Mouse (Mus musculus) small intestine, adult 2 months (tissue): ENCODE measurements around the gene Lclat1.

ENCODE experiments used
- CTCF ChIP-seq: fragments of 200-500 bp; IDR thresholded peaks from 2 replicates; pipeline ENCODE4 v1.5.1; 2012; ENCODE audit warnings: low read depth, mild to moderate bottlenecking, control low read depth, inconsistent platforms, low read length, moderate library complexity, mixed read lengths; ENCODE audit not compliant: insufficient replicate concordance, insufficient read length; ENCODE audit errors: extremely low read depth
- POLR2A ChIP-seq: fragments of 200-500 bp; IDR thresholded peaks from 2 replicates; pipeline ENCODE4 v1.6.1; 2012; ENCODE audit warnings: low read depth, mild to moderate bottlenecking, control low read depth, inconsistent platforms, low read length, moderate library complexity

DNA sequence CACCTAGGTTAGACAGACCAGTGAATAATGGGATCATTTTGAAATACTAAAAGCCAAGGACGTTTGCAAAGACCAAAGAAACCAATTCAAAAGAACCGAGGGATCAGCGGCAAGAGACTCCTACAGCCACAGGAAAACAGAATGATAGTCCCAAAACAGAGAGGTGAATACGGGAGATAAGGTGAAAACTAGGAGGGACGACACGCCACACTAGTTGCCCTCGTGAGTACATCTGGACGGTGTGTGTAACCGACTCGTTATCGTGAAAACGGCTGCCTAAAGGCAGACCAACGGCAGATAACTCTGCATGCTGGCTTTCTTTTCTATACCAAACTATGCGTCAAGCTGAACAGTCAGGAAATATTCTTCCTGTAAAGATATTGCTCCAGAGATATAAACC, 140.0 kb downstream of the Lclat1 start:
- TF ChIP-seq POLR2A: no peak
- TF ChIP-seq CTCF: no peak
